Mouse (Mus musculus): Measurements from ENCODE around the gene Mmd.

DNA sequence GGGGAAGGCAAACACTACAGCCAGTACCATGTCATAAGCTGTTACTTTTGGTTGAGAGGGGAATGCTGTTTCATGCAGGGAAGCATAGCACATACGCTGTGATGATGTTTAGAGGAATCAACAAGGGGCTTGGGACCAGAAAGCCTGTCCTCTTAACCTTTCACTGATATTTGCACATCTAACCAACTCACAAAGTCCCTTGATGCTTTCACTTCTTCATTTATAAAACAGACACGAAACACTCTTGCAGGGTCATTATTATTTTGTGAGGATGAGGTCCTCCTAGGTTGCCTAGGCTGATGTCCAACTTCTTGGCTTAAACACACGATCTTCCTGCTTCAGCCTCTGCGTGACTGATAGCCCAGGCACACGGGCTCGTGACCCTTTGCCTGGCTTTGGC, 3.6 kb upstream of the Mmd start:
- TF ChIP-seq POLR2A (IDR thresholded peaks at IDR 0.05; ENCODE audit: insufficient read depth, low read depth, low read length) (no peak), CTCF (IDR thresholded peaks at IDR 0.05) (no peak), EP300 (IDR thresholded peaks at IDR 0.05; ENCODE audit: insufficient read depth, low read depth, low read length) (no peak)

Measured in heart, adult 2 months (tissue).